17 mouse cellular contexts compared by ENCODE assay signal in genomic region chr10:117493091-117493823, GRCm38 (mm10).
A peak's percentile ranks its signal among the peaks of the same experiment; 100 is the strongest.
DNase-seq lines count a peak whose midpoint lies in the region; ATAC-seq lines count a peak whose summit lies in the region.
"Had no signal": no experiment of that assay in that cellular context is flagged by ENCODE, and none has a peak within 500 bp of the region (broad histone marks: within the 10 kb centered on the region; RNA-seq: fewer than 3 reads in every experiment).

No protein-coding gene starts in this region.

- peak overlapping the region; percentile 64; the same call in 1 of the 2 replicates for H3K4me2 ChIP-seq in kidney, embryonic 16.5 days (replicated peaks; ENCODE audit: low read depth, low read length)
- peak overlapping the region; percentile 19; the same call in 1 of the 2 replicates for H3K4me2 ChIP-seq in liver, embryonic 13.5 days

- no peaks in the 10 kb centered on the region for H3K36me3 ChIP-seq in kidney, embryonic 16.5 days (ENCODE audit: insufficient read depth, low read length)
- H3K36me3 ChIP-seq in liver, embryonic 13.5 days = 0 out of 2 replicates have a peak, but pooled peaks cover 3% of the 10 kb centered on the region
- H3K36me3 ChIP-seq: stomach, embryonic 15.5 days had no signal

- no peak overlapping the region for H3K9ac ChIP-seq in kidney, embryonic 16.5 days (replicated peaks; ENCODE audit: low read length)
- H3K9ac ChIP-seq in liver, embryonic 13.5 days = no peak overlapping the region
- H3K9ac ChIP-seq: stomach, embryonic 15.5 days had no signal

- 96% methylated on average over 3 of the region's 3 CpGs for WGBS in kidney, embryonic 16.5 days
- WGBS in liver, embryonic 13.5 days (ENCODE audit: insufficient replicate concordance) = 64% methylated on average over 3 of the region's 3 CpGs

- peak; percentile 21 for DNase-seq in heart, adult 11 months
- no peak for DNase-seq in heart, adult 8-10 months (ENCODE audit: low spot score)
- no peak for DNase-seq in kidney, postnatal 25 days
- peak; percentile 93 for DNase-seq in 3T3-L1 (ENCODE audit: low read depth, low spot score)
- DNase-seq in liver, embryonic 13.5 days = no peak
- DNase-seq in right cerebral cortex, postnatal 25 days = no peak
- DNase-seq: adrenal gland, adult 8-10 months; cerebellum, postnatal 10 days; heart, postnatal 36 days; kidney, adult 9 months; left cerebral cortex, postnatal 4 days; thymus, postnatal 25 days had no signal

- no peak overlapping the region for H3K4me3 ChIP-seq in kidney, embryonic 16.5 days (ENCODE audit: low read length)
- 0 out of 2 replicates have a peak overlapping the region, but pooled peaks have one; percentile 4 for H3K4me3 ChIP-seq in liver, embryonic 13.5 days (replicated peaks)

- H3K27ac ChIP-seq in kidney, embryonic 16.5 days (ENCODE audit: low read length) = no peak overlapping the region
- no peak overlapping the region for H3K27ac ChIP-seq in liver, embryonic 13.5 days
- H3K27ac ChIP-seq: layer of hippocampus, adult 2 months had no signal

- H3K27me3 ChIP-seq in kidney, embryonic 16.5 days (ENCODE audit: insufficient read depth, low read length) = no peaks in the 10 kb centered on the region
- no peaks in the 10 kb centered on the region for H3K27me3 ChIP-seq in liver, embryonic 13.5 days
- H3K27me3 ChIP-seq: stomach, embryonic 15.5 days had no signal

- H3K9me3 ChIP-seq in kidney, embryonic 16.5 days (ENCODE audit: low read length) = peaks cover 4% of the 10 kb centered on the region; the same call in 1 of the 2 replicates
- H3K9me3 ChIP-seq in liver, embryonic 13.5 days (replicated peaks) = no peaks in the 10 kb centered on the region
- H3K9me3 ChIP-seq: stomach, embryonic 15.5 days had no signal

- ATAC-seq in kidney, embryonic 16.5 days (ENCODE audit: low FRiP score, low TSS enrichment) = no peak
- no peak for ATAC-seq in liver, embryonic 13.5 days (ENCODE audit: low read depth)
- no peak for ATAC-seq in granulocyte monocyte progenitor cell, adult 5-6 weeks (replicated peaks; ENCODE audit: poor library complexity, severe bottlenecking)
- ATAC-seq: hindbrain, embryonic 16.5 days had no signal

- peaks cover 6% of the 10 kb centered on the region; the same call in 1 of the 2 replicates for H3K4me1 ChIP-seq in kidney, embryonic 16.5 days (ENCODE audit: insufficient read depth, low read length)
- H3K4me1 ChIP-seq in liver, embryonic 13.5 days (replicated peaks) = 0 out of 2 replicates have a peak, but pooled peaks cover 8% of the 10 kb centered on the region
- H3K4me1 ChIP-seq: stomach, embryonic 15.5 days had no signal

Comparison
In these comparisons a context has a peak if more than half of its experiments do, and no peak if none do; other contexts are left out.
1. DNase-seq: peak in heart, adult 11 months (single experiment) and 3T3-L1 (single experiment); none in heart, adult 8-10 months (single experiment), kidney, postnatal 25 days (0 of 2), liver, embryonic 13.5 days (single experiment) and right cerebral cortex, postnatal 25 days (single experiment).